Mouse (Mus musculus) lung, postnatal 4 days (tissue): ENCODE measurements around the gene Crebbp.
"Not testable (repeated sequence)": the region's sequence is repeated elsewhere in the genome, so short reads cannot be mapped to it uniquely, and the experiment has no call there.

Source experiments
- DNase-seq, 2 experiments: peaks; one replicate each; pipeline ENCODE4 v3.0.0; 2021

The Crebbp gene

DNA sequence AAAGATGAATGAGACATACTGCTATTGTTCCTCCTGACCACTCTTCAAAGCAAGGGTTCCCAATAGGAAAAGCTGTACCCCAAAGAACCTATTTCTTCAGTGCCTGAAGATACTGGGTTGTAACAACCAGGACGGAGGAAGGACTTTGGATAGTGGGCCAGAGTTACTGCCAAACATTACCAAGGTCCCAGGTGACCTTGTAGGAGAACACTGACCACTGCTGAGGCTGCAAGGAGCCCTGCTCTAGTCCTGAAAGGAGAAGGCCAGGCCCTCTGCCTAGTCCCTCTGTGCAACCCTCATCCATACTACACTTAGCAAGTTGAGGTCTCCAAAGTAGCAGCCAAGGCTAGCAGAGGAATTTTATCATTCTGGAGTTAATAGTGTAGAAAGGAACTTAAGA, 60.7 kb downstream of the Crebbp start:
- DNase-seq, result no peak

DNA sequence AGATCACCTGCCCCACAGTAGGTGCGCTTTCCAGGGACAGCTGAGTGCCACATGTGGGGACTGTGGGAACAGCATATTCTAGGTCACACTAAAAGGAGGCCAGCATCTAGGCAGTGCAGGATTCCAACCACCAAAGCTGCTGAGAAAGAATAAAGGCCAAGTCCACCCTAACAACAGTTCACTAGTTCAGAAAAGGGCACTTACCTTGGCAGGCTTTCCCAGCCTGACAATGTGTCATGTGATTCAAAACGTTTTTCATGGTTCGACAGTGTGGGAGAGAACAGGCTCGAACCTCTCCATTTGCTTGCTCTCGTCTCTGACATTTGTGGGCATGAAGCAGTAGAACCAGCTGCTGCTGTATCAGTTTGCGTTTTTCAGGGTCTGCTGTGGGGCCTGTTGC, 75.3 kb downstream of the Crebbp start:
- DNase-seq, result no peak

DNA sequence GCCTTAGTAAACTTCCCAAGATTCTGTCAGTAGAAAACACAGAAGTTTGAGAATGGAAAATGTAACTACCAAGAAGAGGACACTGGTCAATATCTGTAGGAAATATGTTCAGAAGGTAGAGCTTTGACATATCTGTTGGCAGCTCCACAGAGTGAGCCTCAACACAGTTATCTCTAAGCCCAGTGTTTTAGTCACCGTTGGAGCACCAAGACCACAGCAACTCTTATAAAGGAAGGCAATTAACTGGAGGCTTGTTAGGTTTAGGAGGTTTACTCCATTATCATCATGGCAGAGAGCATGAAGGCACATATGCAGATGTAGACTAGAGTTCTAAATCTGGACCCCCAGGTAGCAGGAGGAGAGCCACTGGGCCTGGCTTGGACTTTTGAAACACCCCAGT, 80.0 kb downstream of the Crebbp start:
- no peak for DNase-seq

DNA sequence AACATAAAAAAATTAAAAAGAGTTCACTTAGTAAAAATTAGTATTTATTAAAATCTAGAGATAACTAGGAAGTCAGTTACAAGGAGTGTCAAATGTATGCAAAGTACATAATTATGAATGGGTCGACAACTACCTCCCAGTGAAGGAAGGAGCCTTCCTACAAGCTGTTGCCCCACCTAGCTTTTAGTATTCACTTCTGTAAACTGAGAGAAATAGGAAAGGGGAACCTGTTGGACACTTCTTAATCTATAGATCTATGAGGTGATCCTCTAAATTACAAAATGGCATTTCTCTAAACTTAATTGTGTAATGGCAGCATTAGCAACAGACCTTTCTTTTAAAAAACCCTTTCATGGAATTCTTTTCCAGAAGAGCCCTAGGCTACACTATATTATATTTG, 84.9 kb downstream of the Crebbp start:
- DNase-seq, result no peak

GRCm38 (mm10) chr16:4117072-4117471, 96.7 kb downstream of the Crebbp start:
- DNase-seq, result no peak

GRCm38 (mm10) chr16:4100374-4100773, 113.4 kb downstream of the Crebbp start:
- no peak for DNase-seq

GRCm38 (mm10) chr16:4097521-4097920, 116.3 kb downstream of the Crebbp start:
- no peak for DNase-seq

DNA sequence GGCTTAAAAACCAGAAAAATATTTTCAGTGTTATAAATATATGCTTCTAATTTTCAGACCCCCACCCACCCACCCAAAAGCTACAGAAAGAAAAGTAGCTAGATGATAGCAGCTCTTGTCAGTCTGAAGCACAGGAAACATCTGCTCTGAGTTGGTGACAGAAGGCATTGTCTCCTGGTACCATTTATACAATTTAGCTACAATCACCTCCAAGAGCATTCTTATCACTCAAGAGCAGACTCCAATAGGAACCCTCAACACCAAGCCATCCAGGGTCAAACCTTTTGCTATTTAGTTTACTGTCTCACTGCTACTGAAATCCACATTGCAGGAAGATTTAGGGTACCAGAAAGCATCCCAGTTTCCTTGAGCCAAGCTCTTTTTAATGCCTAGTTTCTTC, 116.9 kb downstream of the Crebbp start:
- DNase-seq, result no peak

DNA sequence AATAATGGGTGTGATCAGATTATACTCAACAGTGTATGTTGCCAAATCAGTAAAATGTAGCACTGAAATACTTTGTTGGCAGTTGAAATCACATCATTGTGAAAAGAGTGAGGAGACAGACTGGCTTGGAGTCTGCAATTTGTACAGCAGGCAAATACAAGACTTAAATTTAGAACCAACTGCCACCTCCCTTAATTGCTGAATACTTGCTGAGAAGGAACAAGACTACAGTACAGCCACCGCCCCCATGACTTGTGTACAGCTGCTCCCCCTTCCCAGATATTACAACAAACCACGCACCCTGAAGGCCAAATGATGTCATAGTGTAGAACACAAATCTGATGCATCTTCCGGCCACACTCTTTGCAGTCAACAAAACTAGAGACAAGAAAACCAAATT, 117.7 kb downstream of the Crebbp start:
- no peak for DNase-seq

GRCm38 (mm10) chr16:4087214-4087913, 126.4 kb downstream of the Crebbp start:
- DNase-seq, result no peak

DNA sequence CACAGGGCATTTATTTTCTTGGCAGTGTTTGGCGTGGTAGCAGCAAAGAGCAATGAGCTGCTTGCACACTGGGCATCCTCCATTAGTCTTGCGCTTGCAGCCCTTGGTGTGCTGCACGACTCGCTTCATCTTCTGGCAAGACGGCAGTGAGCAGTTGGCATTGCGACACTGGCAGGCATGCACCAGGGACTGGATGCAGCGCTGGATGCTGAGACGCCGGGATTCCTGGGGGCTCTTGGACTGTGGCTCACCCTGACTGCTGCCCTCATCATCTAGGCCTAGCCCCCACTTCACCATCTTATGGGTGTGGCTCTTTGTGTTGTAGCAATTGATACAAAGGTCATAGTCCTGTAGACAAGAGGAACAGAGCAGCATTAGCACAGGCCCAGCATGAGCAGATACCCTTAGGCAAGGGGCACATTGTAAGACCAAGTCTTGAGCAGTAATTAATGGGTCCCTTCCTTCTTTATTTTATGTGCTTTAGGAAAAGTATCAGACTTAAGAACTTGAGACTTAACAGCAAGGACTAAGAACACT, 127.9 kb downstream of the Crebbp start:
- DNase-seq, result no peak

- no peak for DNase-seq
Observed at GRCm38 (mm10) chr16:4085051-4085450, 128.7 kb downstream of the Crebbp start.

DNA sequence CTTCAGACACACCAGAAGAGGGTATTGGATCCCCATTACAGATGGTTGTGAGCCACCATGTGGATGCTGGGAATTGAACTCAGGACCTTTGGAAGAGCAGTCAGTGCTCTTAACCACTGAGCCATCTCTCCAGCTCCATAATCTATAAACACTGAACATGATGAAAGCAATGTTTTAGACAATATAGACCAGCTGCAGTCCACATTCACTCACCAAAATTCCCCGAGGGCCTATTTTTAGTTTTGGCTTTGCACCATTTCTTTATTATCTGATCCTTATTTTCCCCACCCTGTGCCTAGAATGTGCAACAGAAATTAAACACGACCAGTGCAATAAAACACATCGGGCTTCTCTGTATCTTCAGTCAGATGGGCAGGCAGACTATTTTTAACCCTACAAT, 133.4 kb downstream of the Crebbp start:
- DNase-seq, result not testable (repeated sequence)

DNA sequence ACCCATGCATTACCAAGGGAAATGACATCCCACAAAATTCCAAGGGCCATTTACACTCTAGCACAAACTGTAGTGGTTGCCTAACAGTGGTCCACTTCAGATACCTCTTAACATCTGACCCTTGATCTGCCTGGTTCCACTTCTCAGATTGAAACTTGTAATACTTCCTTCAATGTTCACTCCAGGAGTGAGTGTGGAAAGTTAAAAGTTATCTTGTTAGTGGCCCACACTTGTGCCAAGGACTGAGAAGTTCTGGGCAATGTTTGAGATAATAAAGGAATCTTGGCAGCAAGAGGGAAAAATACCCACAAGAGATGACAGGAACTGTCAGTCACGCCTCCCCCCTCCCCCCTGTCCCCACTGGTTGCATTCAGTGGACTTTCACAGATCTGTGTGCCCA, 134.1 kb downstream of the Crebbp start:
- no peak for DNase-seq

DNA sequence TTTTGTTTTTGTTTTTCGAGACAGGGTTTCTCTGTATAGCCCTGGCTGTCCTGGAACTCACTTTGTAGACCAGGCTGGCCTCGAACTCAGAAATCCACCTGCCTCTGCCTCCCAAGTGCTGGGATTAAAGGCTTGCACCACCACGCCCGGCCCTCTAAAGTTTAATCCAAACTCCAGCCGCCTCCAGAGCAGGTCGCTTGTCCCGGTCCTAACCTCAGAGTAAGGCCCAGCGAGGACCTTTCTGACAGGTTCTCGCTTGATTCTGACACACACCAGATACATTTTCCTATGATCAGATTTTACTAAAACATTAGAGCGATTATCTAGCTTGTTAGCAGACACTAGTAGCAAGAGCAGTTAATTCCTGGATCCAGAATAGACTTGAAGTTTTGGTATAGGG, 135.5 kb downstream of the Crebbp start:
- not testable (repeated sequence) for DNase-seq

GRCm38 (mm10) chr16:4077384-4078061, 136.3 kb downstream of the Crebbp start, which contains the start of gene Trap1:
Gene Trap1 (minus strand): TSS chr16:4077827.
- peak; percentile 93 to 95 for DNase-seq

DNA sequence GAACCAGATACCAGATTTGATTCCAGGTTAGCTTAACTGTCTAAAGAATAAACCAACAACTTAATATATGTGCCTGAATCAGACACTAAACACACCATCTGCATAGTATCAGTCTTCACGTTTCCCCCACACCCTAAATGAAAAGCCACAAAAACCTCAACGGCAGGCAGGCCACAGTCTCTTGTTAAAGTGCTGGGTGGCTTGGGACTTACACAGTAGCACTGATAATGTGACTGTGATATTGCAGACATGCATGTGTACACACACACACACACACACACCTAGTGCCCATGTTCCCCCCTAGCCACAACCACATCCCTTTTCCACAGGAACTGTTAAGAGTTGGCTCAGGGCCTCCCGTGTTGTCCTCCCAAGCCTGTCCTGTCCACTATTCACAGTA, 139.0 kb downstream of the Crebbp start:
- no peak for DNase-seq

- no peak for DNase-seq
Observed at GRCm38 (mm10) chr16:4074297-4074696, 139.5 kb downstream of the Crebbp start.

GRCm38 (mm10) chr16:4068588-4068987, 145.2 kb downstream of the Crebbp start:
- DNase-seq, result peak; percentile 63 to 80

DNA sequence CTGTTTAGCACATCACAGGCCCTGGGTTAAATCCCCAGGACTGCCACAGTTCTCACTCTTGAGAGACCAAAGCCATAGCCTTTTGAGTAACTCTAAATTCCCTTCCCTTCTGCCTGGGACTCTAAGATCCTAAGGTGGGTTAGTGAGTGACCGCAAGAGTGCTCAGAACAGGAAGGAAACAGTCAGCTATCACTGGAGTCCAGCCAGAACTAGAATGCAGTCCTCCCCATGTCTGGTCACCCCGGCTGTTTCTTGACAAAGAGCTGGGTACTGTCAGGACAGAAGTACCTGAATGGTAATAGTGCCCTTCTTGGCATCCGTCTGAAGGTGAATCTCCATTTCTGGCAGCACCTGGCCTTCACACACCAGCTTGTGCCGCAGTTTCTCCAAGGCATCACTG, 148.9 kb downstream of the Crebbp start:
- DNase-seq, result no peak

GRCm38 (mm10) chr16:4053811-4054210, 160.0 kb downstream of the Crebbp start:
- DNase-seq, result no peak

DNA sequence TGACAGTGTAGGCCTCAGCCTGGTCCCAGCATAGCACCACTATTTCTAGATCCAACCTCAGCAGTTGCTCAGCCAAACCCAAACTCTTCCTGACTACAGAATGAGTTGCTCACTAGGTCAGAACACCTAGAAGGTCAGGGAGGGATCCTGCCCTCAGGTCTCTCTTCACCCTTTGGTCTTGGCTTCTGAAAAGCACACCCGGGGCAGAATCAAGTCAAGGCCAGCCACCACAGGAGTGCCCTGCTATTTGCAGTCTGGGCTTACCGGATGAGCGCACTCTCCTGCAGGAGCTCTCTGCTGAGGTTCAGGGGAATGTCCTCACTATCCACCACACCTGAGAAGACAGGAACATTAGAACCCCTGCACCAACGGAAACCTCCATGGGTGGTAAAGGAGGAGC, 161.2 kb downstream of the Crebbp start:
- no peak for DNase-seq

- DNase-seq, result no peak
Observed at GRCm38 (mm10) chr16:4045524-4045923, 168.3 kb downstream of the Crebbp start.

GRCm38 (mm10) chr16:4044093-4044492, 169.7 kb downstream of the Crebbp start:
- no peak for DNase-seq
